Mouse (Mus musculus): ENCODE measurements around the gene Shb. TPM values are rescaled to one million over a fixed set of nuclear protein-coding genes. Genes with fewer than 3 reads are reported as not detected.
A peak's percentile ranks its signal among the peaks of the same experiment; 100 is the strongest.

The Shb gene
- total and polyA plus RNA-seq, 2 experiments, result 17.1 to 42.1 TPM

DNA sequence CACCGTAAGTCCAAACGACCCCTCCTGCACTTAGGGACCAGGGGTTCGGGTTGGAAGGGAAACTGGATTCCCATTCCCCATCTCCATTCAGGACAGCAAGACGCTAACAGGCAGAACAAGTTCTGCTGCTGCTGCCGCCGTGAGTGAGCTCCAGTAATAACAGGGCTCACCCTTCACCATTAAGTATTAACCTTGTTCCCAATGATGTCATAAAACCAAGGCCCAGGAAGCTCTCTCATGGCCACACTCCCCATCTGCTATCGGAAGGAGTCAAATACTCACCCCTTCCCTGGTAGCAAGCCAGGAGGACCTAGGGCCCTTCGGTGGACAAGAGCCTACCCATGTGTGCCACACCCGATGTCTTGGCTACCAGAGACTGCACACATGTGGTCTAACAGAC is 30.3 kb downstream of the Shb start:
- peaks cover 75% of the 10 kb centered on the region; the same call in 1 of the 2 replicates for H3K79me2 ChIP-seq (ENCODE audit: control insufficient read depth, insufficient read depth, low read length)
- no peak for DNase-seq (ENCODE audit: extremely low read depth, low read depth, low spot score)
- H3K27me3 ChIP-seq (ENCODE audit: control insufficient read depth, insufficient read depth, low read length), result no peaks in the 10 kb centered on the region
- TF ChIP-seq POLR2A (IDR thresholded peaks at IDR 0.05; ENCODE audit: extremely low read depth, insufficient read depth, low read length) (no peak), CTCF (IDR thresholded peaks at IDR 0.05; ENCODE audit: low read depth, low read length) (no peak)
- H3K27ac ChIP-seq (replicated peaks; ENCODE audit: insufficient read depth, low read depth, low read length), result no peak overlapping the region
- H3K4me3 ChIP-seq (ENCODE audit: insufficient read depth, low read depth, low read length), result no peak overlapping the region
- H3K36me3 ChIP-seq (ENCODE audit: control insufficient read depth, insufficient read depth, low read length), result no peaks in the 10 kb centered on the region
- peaks cover 69% of the 10 kb centered on the region for H3K4me1 ChIP-seq (ENCODE audit: control insufficient read depth, insufficient read depth, low read length)
- 82% methylated on average over 9 of the region's 9 CpGs for WGBS
- no peak overlapping the region for H3K9ac ChIP-seq (ENCODE audit: low read depth, low read length)

- 0 out of 2 replicates have a peak overlapping the region, but pooled peaks have one; percentile 6 for H3K9ac ChIP-seq (ENCODE audit: low read depth, low read length)
- WGBS, result 38% methylated on average over 8 of the region's 8 CpGs
- H3K79me2 ChIP-seq (ENCODE audit: control insufficient read depth, insufficient read depth, low read length), result peaks cover 67% of the 10 kb centered on the region; the same call in 1 of the 2 replicates
- TF ChIP-seq CTCF (IDR thresholded peaks at IDR 0.05; ENCODE audit: low read depth, low read length), result no peak
- TF ChIP-seq POLR2A (IDR thresholded peaks at IDR 0.05; ENCODE audit: extremely low read depth, insufficient read depth, low read length), result no peak
- peak; percentile 57 for DNase-seq (ENCODE audit: extremely low read depth, low read depth, low spot score)
- no peaks in the 10 kb centered on the region for H3K36me3 ChIP-seq (ENCODE audit: control insufficient read depth, insufficient read depth, low read length)
- peaks cover 68% of the 10 kb centered on the region for H3K4me1 ChIP-seq (ENCODE audit: control insufficient read depth, insufficient read depth, low read length)
- 0 out of 2 replicates have a peak overlapping the region, but pooled peaks have one; percentile 16 for H3K27ac ChIP-seq (replicated peaks; ENCODE audit: insufficient read depth, low read depth, low read length)
- no peak overlapping the region for H3K4me3 ChIP-seq (ENCODE audit: insufficient read depth, low read depth, low read length)
- H3K27me3 ChIP-seq (ENCODE audit: control insufficient read depth, insufficient read depth, low read length), result no peaks in the 10 kb centered on the region
These were observed 31.9 kb downstream of the Shb start for GRCm38 (mm10) chr4:45500381-45500780.

- Histone ChIP-seq H3K9ac (ENCODE audit: low read depth, low read length) (no peak overlapping the region), H3K79me2 (ENCODE audit: control insufficient read depth, insufficient read depth, low read length) (peaks cover 70% of the 10 kb centered on the region; the same call in 1 of the 2 replicates), H3K4me1 (ENCODE audit: control insufficient read depth, insufficient read depth, low read length) (peaks cover 68% of the 10 kb centered on the region), H3K4me3 (ENCODE audit: insufficient read depth, low read depth, low read length) (no peak overlapping the region), H3K27ac (replicated peaks; ENCODE audit: insufficient read depth, low read depth, low read length) (peak overlapping the region; percentile 19), H3K36me3 (ENCODE audit: control insufficient read depth, insufficient read depth, low read length) (no peaks in the 10 kb centered on the region), H3K27me3 (ENCODE audit: control insufficient read depth, insufficient read depth, low read length) (no peaks in the 10 kb centered on the region)
- peak; percentile 73 for DNase-seq (ENCODE audit: extremely low read depth, low read depth, low spot score)
- TF ChIP-seq POLR2A (IDR thresholded peaks at IDR 0.05; ENCODE audit: extremely low read depth, insufficient read depth, low read length) (no peak), CTCF (IDR thresholded peaks at IDR 0.05; ENCODE audit: low read depth, low read length) (no peak)
- WGBS, result 16% methylated on average over 10 of the region's 10 CpGs
These were observed 32.7 kb downstream of the Shb start for GRCm38 (mm10) chr4:45499556-45499955.

DNA sequence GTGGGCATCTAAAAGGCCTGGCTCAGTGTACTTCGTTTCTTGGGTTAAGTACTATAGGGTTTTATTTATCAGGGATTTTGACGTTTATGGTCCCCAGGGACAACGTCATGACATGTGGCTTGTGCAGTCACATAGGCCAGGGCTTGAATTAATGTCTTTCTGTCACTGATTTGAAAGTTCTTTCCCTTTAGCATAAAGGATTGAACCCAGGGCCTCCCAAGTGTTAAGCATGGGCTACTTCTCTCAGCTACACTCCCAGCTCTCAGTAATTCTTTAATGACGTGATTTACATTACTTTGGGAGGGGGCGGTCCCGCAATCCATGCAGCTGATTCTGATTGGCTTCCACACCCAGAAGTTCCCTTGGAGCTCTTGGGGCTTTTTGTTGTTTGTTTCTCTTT is 33.2 kb downstream of the Shb start:
- Histone ChIP-seq H3K27ac (replicated peaks; ENCODE audit: insufficient read depth, low read depth, low read length) (peak overlapping the region; percentile 19), H3K36me3 (ENCODE audit: control insufficient read depth, insufficient read depth, low read length) (no peaks in the 10 kb centered on the region), H3K4me1 (ENCODE audit: control insufficient read depth, insufficient read depth, low read length) (peaks cover 68% of the 10 kb centered on the region), H3K27me3 (ENCODE audit: control insufficient read depth, insufficient read depth, low read length) (no peaks in the 10 kb centered on the region), H3K4me3 (ENCODE audit: insufficient read depth, low read depth, low read length) (no peak overlapping the region), H3K9ac (ENCODE audit: low read depth, low read length) (no peak overlapping the region), H3K79me2 (ENCODE audit: control insufficient read depth, insufficient read depth, low read length) (peaks cover 69% of the 10 kb centered on the region; the same call in 1 of the 2 replicates)
- 58% methylated on average over 6 of the region's 6 CpGs for WGBS
- no peak for DNase-seq (ENCODE audit: extremely low read depth, low read depth, low spot score)
- TF ChIP-seq CTCF (IDR thresholded peaks at IDR 0.05; ENCODE audit: low read depth, low read length) (no peak), POLR2A (IDR thresholded peaks at IDR 0.05; ENCODE audit: extremely low read depth, insufficient read depth, low read length) (no peak)

DNA sequence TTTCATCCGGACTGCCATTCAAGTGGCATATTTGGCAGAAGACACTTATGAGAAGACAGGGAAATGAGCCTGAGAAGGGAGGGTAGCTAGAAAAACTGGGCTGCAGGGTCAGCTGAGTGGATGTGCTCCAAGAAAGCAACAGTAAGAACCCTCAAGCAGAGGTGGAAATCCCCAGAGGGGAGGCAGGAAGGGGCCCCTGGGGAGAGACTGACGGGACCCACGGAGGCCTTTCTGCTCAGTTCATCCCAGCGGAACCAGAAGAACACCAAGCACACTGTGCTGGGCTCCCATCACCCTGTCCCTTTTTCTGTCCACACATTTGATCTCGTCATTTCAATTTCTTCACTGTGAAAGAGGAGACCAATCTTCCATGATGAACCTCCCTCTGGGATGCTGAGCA is 33.9 kb downstream of the Shb start:
- 74% methylated on average over 5 of the region's 5 CpGs for WGBS
- H3K27ac ChIP-seq (replicated peaks; ENCODE audit: insufficient read depth, low read depth, low read length), result no peak overlapping the region
- H3K79me2 ChIP-seq (ENCODE audit: control insufficient read depth, insufficient read depth, low read length), result peaks cover 71% of the 10 kb centered on the region; the same call in 1 of the 2 replicates
- H3K9ac ChIP-seq (ENCODE audit: low read depth, low read length), result no peak overlapping the region
- peaks cover 72% of the 10 kb centered on the region for H3K4me1 ChIP-seq (ENCODE audit: control insufficient read depth, insufficient read depth, low read length)
- no peak for DNase-seq (ENCODE audit: extremely low read depth, low read depth, low spot score)
- H3K4me3 ChIP-seq (ENCODE audit: insufficient read depth, low read depth, low read length), result no peak overlapping the region
- no peaks in the 10 kb centered on the region for H3K27me3 ChIP-seq (ENCODE audit: control insufficient read depth, insufficient read depth, low read length)
- H3K36me3 ChIP-seq (ENCODE audit: control insufficient read depth, insufficient read depth, low read length), result no peaks in the 10 kb centered on the region
- TF ChIP-seq CTCF (IDR thresholded peaks at IDR 0.05; ENCODE audit: low read depth, low read length), result no peak
- no peak for TF ChIP-seq POLR2A (IDR thresholded peaks at IDR 0.05; ENCODE audit: extremely low read depth, insufficient read depth, low read length)

DNA sequence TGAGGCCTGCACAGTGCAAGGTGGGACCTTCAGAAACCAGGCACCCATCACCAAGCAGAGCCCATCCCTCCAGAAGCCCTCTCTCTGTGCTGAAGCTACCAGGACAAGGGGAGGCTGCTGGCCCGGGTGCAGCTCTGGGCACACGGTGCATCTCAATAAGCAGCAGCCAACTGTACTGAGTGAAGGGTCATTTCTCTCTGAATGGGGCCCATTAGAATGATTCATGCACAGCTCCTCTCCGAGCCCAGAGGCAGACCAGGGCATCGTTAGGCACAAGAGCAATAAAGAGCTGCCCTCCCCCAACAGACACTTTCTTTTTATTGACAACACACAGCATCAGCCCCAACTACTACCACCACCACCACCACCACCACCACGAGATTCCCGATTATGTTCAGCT is 35.0 kb downstream of the Shb start:
- peaks cover 64% of the 10 kb centered on the region; the same call in 1 of the 2 replicates for H3K79me2 ChIP-seq (ENCODE audit: control insufficient read depth, insufficient read depth, low read length)
- no peak for TF ChIP-seq POLR2A (IDR thresholded peaks at IDR 0.05; ENCODE audit: extremely low read depth, insufficient read depth, low read length)
- no peak for TF ChIP-seq CTCF (IDR thresholded peaks at IDR 0.05; ENCODE audit: low read depth, low read length)
- 65% methylated on average over 6 of the region's 6 CpGs for WGBS
- no peaks in the 10 kb centered on the region for H3K27me3 ChIP-seq (ENCODE audit: control insufficient read depth, insufficient read depth, low read length)
- H3K9ac ChIP-seq (ENCODE audit: low read depth, low read length), result no peak overlapping the region
- peaks cover 83% of the 10 kb centered on the region for H3K4me1 ChIP-seq (ENCODE audit: control insufficient read depth, insufficient read depth, low read length)
- H3K36me3 ChIP-seq (ENCODE audit: control insufficient read depth, insufficient read depth, low read length), result no peaks in the 10 kb centered on the region
- no peak for DNase-seq (ENCODE audit: extremely low read depth, low read depth, low spot score)
- H3K27ac ChIP-seq (replicated peaks; ENCODE audit: insufficient read depth, low read depth, low read length), result no peak overlapping the region
- no peak overlapping the region for H3K4me3 ChIP-seq (ENCODE audit: insufficient read depth, low read depth, low read length)

All from liver, adult 2 months (tissue).